Mouse (Mus musculus) yolk sac, embryonic 10.5 days (tissue): ENCODE measurements around the gene Adam10.

Experiments
- DNase-seq: peaks from one replicate; pipeline ENCODE4 v3.0.0-alpha.2; 2017; ENCODE audit warnings: low spot score

The Adam10 gene

DNA sequence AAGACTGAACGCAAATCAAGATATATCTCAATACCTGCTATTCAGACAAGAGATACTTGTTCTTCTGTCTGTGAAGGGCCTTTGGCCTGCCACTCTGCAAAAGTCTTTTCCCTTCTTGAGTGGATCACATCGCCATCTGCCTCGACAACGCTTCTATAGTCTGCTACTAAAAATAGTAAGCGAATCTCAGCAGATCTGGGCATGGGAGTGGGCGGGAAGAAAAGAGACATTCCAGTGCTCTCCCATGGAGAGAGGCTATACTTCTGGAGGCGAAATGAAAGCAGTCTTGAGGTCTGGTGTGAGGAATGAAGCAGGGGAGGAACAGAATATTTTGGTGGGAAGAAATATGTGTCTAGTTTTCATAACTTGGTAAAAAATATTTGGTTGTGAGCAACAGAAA lies 109.9 kb downstream of the Adam10 start:
- DNase-seq, result no peak

DNA sequence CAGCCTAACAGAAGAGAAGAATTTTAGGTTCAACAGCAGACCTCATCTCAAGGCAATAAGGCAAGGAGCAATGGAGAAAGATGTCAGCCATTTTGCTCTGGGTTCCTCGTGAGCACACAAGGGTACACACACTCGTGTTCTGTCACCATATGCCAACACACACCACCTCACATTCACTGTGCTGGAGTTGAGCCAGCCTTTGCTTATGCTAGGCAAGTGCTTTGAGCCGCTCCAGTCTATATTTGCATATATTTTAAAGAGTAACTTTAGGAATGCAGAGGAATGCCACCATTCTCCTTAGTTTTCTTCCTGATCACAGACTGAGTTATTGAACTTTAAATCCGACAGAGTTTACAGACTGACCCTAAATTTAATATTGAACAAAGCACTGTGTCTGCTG lies 111.8 kb downstream of the Adam10 start:
- DNase-seq, result no peak

DNA sequence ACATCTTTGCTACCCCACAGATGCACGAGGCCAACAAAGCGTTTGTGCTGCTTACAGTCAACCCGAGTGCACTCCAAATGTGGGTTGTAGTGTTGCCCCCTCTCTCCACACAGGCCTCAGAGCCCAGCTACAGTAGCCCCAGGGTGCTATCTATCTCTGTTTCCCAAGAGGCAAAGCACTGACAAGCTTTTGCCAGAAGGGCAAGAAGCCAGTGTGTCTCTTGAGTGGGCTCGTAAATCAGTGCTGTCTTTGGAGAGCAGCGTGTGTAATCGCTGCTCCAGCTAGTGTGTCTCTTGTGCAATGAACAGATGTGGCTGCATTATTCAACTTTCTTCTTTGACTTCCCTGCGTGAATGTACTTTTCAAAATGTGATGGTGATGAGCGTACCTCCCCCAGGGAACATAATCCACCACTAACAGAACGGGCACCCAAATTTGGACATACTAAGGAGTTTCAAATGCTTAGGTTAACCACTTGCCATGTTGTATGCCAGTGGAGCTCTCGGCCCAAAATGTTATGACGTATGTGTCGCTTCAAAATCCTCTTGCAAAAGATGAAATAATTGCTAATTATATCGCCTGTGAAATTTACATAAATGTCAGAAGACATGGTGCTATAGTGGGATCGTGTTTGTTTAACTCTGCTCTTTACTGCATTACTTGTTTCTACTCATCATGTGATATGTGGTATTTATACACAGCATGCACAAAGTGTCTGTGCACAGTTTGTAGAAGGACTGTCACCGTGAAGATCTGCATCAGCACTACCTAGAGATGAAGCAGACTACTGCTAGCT lies 116.0 kb downstream of the Adam10 start:
- DNase-seq, result no peak

DNA sequence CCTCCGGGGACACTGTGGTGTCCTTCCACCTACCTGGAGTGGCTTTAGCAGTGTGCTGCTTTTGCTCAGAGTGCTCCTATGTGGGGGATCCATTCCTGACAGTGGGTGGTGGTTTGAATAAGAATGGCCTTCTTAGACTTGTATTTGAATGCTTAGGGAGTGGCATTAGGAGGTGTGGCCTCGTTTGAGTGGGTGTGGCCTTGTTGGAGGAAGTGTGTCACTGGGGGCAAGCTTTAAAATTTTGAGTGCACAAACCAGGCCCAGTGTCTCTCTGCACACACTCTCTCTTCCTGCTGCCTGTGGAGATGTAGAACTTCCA lies 116.6 kb downstream of the Adam10 start:
- no peak for DNase-seq

DNA sequence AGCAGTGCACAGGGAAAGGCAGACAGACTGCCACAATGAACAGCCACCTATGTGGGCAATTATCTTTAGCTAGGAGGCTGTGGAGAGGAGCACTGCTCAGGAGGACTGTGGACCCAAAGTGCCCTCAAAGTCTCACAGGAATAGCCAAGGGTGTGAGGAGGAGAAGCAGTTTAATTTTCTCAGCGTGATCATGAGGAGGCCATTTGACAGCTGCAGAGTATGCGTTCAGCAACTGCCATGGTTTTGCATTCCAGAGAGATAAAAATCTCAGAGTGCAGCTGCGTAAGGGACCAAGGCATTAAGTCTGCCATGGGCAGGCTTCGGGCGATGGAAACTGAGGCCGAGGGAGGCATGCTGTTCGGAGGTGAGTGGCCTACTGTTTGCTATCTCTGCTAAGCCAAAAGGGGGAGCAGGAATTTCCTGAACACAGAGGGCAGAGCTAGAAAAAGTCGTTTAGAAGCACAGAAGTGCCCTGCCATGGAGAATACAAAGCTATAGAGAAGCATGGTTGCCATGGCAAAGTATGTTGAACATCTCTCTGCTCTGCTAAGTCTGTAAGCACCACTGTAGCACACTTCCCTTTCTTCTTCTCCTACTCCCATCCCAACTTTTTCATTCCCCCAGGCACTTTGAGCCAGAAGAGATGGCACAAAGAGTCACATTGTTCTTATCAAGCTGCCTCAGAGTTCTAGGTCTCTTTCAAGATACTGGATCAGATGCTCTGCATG lies 122.0 kb downstream of the Adam10 start:
- no peak for DNase-seq

DNA sequence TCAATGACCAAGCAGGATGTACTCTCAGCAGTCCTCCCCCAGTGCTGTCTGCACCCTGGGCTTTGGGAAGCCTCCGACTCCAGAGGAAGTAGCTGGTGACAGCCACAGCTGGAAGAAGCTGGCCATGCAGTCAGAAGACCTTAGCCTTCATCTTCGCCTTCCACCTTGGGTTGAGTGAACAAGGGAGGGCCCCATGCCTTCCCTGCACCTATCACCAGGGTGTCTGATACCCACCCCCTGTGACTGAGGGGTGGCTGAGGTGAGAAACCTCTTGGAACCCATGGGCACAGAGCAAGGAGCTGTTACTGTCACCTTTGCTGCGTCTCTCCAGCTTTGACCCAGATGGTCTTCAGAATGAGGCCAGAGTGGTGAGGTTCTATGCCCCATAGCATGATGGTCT lies 123.0 kb downstream of the Adam10 start:
- no peak for DNase-seq

DNA sequence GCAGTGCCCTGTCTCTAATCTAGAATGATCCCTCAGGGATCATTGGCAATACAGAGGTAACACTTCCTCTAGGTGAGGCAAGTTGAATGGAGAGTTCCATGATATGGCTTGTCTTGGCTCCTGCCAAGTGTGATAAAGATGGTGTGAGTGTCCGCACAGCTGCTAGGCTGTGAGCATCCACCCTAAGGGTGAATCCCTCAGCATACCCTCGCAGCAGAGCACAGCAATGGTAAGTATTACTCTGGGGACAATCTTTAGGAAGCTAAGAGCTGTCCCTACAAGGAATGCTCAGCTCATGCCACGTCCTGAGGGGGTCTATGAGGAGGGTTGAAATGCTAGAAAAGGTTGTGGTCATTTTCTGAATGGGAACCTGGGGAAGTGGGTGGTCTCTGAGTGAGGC lies 124.0 kb downstream of the Adam10 start:
- no peak for DNase-seq

DNA sequence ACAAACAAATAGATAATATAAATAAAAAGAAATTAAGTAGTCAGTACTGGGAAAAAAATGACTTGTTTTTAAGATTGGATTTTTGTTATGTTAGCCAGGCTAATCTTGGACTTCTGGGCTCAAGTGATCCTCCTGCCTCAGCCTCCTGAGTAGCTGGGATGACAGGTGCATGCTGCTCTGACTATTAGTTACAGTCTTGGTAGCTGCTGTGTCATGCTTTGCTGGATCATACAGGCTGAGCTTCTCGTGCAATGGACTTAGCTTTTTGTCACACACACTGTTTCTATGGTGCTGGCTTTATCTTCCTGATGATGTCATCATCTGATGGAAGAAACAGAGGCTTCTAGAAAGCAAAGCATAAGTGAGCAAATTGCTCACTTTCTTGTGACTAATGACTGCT lies 127.3 kb downstream of the Adam10 start:
- no peak for DNase-seq

DNA sequence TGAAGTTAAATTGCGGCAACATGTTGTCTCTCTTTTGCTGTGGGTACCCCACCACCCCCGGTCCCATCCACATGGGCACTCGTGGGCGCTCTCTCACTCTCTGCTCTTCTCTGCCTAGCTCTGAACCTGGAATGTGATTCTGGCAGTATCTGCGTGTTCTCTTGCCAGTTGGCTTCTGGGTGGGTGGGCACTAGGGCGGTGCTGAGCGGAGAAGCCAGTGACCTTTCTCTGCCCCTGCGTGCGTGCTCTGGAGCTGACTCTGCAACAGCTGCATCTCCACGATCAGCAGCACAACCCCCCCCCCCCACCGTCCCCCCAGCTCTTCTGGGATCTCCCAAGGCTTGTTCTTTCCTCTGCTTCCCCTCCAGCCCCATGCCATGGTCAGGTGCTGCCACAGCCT lies 128.9 kb downstream of the Adam10 start:
- DNase-seq, result no peak

DNA sequence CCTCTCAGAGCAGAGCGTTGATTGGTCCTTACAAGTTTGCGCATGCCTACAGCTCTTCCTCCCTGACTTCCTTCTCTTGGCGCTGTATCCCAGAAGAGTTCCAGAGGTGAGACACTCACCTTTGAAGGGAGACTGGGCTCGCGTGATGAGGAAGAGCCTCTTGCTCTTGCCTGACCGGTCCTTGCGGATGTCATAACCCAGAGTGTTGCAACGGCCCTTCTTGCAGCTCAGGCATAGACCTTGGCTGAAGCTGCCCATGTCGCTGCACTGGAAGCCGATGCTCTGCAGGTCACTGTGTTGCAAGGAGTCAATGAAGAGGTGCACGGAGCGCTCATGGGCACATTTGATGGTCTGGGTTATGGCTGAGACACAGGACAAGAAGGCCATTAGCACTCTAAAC lies 133.8 kb downstream of the Adam10 start:
- DNase-seq, result no peak

DNA sequence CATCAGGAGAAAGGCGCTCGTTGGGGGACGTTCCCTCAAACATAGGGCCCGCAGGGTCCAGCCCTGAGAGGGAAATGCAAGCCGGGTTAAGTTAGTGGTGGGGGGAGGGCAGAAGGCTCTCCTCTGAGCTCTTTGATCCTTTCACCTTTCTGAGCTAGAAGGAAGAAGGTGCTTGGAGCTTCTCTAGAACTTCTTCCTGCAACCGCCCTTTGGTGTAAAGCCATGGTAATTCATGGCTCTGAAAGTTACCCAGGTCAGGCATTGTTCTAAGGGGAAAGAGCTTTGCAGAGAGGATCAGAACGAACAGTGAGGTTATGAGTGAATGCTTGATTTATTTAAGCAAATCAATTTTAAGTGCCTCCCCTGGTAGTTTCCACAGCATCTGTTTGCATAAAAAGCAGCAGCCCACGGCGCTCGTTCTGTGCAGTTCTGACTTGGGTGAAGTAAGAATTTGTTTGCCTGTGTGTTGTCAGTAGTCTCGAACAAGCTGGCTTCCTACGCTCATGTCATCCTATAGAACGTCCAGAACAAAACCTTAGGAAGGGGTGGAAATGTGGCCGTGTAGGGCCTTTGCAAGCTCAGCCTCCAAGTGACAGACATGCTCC lies 138.0 kb downstream of the Adam10 start:
- no peak for DNase-seq

DNA sequence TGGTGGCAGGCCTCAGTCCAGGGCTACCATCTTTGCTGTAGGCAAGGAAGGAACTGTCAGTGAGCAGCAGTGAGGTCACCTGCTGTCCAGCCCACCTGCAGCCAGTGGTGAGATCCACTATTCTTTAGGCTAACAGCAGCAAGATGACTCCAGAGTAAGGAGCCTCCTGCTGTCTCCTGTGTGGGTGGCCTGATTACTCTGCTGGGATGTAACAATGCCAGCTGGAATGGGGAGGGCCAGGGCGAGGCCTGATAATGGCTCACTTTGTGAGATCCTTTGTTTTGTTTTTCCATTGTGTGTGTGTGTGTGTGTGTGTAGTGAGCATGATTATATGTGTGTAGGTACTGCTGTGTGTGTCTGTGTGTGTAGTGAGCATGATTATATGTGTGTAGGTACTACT lies 138.6 kb downstream of the Adam10 start:
- no peak for DNase-seq

DNA sequence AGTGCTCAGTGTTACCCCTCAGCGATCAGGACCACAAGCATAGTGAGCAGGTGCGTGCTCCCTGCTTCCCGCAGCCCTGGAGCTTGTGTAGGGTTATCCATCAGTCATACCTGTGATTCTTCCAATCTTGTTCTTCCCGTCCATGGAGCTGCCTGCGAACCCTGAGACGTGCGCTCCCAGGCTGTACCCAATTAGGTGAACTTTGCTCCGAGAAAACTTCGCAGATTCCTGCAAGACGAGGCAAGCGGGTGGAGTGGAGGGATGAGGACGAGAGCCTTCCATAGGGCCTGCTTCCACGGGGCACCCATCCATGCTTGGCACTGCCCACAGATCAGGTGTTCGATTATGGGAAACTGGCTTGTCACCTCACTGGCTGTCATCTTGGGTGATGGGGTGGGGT lies 139.9 kb downstream of the Adam10 start:
- no peak for DNase-seq

DNA sequence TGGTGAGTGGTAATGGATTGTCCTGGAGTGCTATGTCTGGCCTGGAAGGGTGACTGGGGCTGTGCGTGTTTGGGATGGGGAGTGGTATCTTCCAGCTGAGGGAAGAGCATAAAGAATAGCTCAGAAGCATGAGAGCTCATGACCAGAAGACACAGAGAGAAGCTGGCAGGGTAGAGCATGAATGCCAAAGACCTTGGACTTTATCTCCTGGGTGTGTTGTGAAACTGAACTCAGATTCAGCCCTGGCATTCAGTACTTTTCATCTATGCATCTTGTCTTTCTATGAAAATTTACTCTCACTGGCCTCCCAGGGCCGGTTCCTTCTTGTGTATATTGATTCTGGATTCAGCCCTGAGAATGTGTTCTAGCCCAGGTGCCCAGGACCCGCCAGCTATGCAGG lies 145.3 kb downstream of the Adam10 start:
- DNase-seq, result no peak

DNA sequence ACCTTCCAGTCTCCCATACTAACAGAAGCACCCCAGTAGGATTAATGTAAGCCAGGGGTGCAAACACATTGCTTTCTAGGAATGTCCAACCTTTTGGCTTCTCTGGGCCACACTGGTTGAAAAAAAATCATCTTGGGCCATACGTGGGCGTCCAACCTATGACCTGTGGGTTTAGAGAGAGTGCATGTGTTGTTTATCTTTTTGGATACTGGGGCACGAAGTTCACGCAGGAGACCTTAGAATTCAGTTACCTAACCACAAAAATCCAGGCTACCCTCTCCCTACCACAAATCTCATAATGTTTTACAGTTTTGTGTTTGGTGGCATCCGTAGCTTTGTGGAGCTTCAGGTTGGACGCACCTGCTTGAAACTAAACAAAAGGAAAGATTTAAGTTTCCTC lies 149.1 kb downstream of the Adam10 start:
- DNase-seq, result no peak
